Mouse (Mus musculus): Measurements from ENCODE around the gene Slc6a5.

The Slc6a5 gene

GRCm38 (mm10) chr7:49909850-49910249, at the start of gene Slc6a5:
TSS of gene Slc6a5 (plus strand) at chr7:49910146.
- DNase-seq (ENCODE audit: low spot score): no peak

DNA sequence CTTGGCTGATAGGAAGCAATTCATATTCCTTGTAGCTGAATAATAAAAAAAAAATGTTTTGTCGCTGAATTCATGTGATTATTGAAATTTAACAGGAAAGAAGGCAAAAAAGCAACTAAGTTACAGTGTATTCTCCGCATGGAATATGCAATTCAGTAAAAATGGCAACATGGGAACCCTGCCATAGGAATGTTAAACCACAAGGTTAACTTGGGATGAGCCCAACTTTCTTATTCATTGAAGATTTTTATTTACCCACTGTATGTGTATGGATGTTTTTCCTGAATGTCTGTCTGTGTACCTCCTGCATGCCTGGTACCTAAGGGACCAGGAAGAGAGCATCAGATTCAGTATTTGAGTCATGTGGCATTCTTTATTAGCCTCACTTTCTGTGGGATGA, 48.8 kb upstream of the Slc6a5 start:
- no peak for DNase-seq (ENCODE audit: low spot score)

- no peak for DNase-seq (ENCODE audit: low spot score)
Measured at GRCm38 (mm10) chr7:49863753-49864152, 46.2 kb upstream of the Slc6a5 start.

- no peak for DNase-seq (ENCODE audit: low spot score)
Measured at GRCm38 (mm10) chr7:49869656-49870055, 40.3 kb upstream of the Slc6a5 start.

GRCm38 (mm10) chr7:49870276-49870675, 39.7 kb upstream of the Slc6a5 start:
- DNase-seq (ENCODE audit: low spot score): no peak

- no peak for DNase-seq (ENCODE audit: low spot score)
Measured at GRCm38 (mm10) chr7:49877307-49877706, 32.6 kb upstream of the Slc6a5 start.

DNA sequence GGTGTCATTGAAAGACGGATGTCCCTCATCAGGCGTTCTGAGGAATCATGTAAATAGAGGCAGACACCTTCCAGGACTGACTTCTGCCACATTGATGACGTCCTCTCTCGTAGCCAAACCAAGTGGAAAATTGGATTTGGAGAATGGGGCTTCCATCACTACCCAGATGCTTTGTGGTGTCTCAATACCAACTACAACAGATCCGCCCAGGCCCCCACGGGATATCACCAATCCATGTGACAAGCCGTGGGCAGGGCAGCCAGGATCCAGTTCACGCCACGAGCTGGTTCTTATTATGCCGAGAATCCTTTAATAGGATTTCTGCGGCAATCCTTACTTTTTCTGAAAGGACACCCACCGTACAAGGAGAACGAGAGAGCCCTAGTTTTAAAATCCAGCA, 30.9 kb upstream of the Slc6a5 start:
- no peak for DNase-seq (ENCODE audit: low spot score)

DNA sequence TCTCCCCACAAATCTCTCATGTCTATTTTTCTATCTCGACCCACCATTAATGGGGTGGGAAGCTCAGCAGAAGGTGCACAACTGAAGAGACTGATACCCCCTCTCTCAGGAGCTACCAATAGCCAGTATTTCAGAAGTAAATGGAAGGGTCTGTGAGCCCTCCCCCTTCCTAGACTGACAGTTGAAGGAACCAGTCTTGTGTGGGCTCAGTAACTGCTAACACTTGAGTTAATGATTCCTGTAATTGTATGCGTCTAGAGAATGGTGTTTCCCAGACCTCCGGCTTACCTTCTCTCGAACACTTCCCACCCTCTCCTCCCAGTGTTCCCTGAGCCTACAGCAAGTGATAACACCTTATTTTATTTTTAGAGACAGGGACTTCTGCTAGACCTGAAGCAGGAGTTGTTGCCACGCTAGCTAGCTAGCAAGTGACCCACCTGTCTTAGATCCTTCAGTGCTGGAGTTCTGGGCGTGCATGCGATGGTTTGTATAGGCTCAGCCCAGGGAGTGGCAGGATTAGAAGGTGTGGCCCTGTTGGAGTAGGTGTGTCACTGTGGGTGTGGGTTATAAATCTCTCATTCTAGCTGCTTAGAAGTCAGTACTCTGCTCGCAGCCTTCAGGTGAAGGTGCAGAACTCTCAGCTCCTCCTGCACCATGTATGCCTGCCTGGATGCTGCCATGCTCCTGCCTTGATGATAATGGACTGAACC, 29.8 kb upstream of the Slc6a5 start:
- DNase-seq (ENCODE audit: low spot score): no peak

DNA sequence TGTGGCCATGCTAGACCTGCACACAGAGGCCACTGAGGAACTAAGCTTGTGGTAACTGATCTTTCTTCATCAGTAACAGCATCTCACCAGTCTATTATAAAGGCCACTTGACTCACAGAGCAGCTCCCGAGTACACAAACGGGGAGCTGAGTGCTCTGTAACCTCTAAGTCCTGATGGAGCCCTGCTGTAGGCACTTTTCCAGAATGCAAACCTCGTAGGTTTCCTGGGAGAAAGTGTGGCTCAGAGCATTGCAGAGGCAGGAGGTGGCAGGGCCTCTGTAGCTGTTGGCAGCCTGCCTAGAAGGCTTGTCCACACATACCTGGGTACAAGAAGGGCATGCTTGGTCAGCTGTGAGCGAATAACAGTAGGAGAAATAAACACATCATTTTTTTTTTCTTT, 27.7 kb upstream of the Slc6a5 start:
- DNase-seq (ENCODE audit: low spot score): peak; percentile 43

- no peak for DNase-seq (ENCODE audit: low spot score)
Measured at GRCm38 (mm10) chr7:49882694-49883389, 27.1 kb upstream of the Slc6a5 start.

GRCm38 (mm10) chr7:49887776-49888390, 22.1 kb upstream of the Slc6a5 start:
- no peak for DNase-seq (ENCODE audit: low spot score)

DNA sequence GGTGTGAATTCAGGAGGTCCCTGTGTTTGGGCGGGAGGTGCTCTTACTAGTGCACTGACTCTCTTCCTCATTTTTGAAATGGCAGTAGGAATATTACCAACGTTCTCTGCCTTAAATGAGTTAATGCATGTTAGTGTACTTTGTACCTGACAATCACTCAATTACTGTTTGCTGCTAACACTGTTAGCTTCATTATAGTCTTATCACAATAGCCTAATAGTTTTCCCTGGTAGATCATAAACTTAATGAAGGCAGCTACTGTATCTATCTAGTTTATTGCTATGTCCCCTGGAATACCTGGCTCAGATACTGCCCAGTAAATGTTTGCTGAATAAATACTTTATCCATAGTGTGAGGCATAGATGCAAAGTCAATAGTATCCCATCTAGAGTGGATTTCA, 15.2 kb upstream of the Slc6a5 start:
- no peak for DNase-seq (ENCODE audit: low spot score)

- DNase-seq (ENCODE audit: low spot score): no peak
Measured at GRCm38 (mm10) chr7:49895296-49895695, 14.7 kb upstream of the Slc6a5 start.

GRCm38 (mm10) chr7:49902003-49902552, 7.9 kb upstream of the Slc6a5 start:
- no peak for DNase-seq (ENCODE audit: low spot score)

GRCm38 (mm10) chr7:49907191-49908171, 2.5 kb upstream of the Slc6a5 start:
- DNase-seq (ENCODE audit: low spot score): no peak

DNA sequence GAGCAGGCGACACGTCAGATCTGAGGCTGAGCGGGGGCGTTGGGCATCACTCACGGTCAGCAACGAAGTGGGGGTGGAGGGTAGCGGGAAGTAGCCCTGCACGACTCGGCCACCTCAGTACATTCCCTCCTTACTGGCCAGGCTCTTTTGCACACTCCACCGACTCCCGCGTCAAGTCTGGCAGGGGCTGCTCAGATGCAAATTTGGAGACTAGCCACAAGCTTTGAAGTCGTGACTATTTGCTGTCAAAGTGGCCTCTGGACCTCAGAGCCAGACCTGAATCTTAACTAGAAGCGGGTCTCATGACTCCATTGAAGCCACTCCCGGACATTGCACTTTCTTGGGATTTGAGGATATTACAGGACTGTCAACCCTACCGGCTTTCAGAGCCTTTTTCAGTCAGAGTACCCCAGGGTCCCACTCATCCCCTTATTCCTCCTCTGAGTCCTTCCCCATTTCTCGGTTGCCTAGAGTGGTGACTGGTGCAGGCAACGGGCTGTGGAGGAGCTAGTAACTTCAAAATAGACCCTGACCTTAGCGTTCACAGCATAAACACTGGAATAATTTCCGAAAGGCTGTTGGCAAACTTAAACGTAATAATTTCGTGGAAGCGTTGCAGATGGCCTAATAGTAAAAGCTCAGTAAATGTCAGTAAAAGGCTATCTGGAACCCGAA, 1.6 kb upstream of the Slc6a5 start:
- DNase-seq (ENCODE audit: low spot score): no peak

DNA sequence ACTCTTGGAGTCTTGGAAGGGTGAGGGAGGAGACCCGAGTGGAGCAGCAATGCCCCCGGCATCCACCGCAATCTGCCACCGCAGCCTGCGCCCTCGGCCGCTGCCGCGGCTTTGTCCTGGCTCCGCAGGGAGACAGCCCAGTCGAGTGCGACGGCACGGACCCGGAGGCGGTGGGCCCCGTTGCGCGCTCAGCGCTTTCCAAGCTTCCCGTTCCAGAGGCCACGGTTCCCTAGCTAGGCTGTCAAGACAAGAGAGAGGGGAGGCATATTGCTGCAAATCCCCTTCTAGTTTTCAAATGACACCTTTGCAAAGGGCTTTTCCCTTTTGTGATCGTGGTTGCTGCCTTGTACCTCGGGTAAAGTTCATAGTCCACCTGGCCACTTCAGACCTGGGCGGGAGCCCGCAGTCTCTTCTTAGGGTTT, 945 bp upstream of the Slc6a5 start:
- DNase-seq (ENCODE audit: low spot score): no peak

DNA sequence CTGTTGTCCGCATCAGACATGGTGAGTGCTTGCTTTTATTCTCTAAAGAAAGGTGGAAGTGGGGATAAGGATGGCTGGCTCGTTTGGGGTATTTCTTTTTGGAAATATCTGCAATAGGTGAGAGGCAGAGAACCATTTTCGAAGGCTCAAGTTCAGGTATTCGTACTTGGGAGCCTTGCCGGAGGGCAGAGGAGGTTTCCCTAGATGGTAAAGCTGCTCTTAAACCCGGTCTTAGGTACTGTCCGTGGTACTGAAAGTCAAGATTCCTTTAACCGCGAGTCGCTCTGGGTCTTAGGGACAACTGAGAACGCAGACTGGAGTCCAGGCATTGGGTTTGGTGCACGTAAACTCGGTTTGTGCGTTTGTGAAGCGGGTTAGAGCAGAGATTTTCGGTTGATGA, 415 bp downstream of the Slc6a5 start:
- DNase-seq (ENCODE audit: low spot score): no peak

DNA sequence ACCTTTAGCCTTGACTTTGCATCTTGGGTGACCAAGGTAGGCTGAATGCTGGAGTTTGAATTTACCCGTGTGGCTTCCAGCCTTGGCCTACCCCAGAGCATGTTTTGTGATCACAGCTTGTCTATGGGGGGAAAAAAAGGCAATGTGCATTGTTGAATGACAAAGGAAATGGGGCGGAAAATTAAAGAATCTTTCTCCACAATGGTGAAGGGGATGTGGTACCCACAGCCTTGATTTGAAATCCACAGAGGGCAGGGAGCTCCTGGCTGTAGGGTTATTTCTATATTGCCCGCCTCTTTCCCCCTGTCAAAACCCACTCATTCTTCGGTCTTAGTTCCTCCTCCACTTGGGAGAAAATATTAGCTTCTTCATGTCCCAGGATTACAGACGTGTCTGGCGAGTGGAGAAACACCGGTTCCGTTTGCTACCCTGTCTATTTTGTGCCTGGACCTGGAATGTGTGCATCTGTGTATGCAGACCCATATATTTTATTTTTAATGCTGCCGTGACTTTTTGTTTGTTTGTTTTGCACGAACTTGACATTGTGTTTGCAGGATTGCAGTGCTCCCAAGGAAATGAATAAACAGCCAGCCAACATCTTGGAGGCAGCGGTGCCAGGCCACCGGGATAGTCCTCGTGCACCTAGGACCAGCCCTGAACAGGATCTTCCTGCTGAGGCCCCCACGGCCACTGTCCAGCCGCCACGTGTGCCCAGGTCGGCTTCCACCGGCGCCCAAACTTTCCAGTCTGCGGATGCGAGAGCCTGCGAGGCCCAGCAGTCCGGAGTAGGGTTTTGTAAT, 1.4 kb downstream of the Slc6a5 start:
- DNase-seq (ENCODE audit: low spot score): no peak

- no peak for DNase-seq (ENCODE audit: low spot score)
Measured at GRCm38 (mm10) chr7:49911947-49912262, 2.0 kb downstream of the Slc6a5 start.

DNA sequence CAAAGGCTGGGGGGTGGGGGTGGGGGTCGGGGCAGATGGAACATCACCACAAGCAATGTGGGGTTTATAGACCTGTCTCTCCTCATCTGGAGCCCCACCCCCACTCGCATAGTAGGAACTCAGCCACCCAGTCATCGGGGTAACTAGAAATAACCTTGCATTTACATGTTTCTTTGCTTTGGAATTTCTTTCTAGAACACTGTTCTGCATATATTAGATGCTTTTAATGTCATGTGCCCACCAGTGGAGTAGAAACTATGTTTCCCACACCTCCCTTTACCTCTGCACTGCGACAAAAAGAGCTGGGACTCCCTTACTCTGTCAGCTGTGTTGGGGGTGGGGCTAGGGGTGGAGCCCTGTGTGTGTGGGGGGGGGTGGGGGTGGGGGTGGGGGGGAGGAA, 3.2 kb downstream of the Slc6a5 start:
- no peak for DNase-seq (ENCODE audit: low spot score)

Measured in testis, postnatal 10 days (tissue).